Mouse (Mus musculus): ENCODE measurements around the gene Prkg1. TPM values are rescaled to one million over a fixed set of nuclear protein-coding genes. Genes with fewer than 3 reads are reported as not detected.

The Prkg1 gene
- polyA plus RNA-seq, 1 experiment = 1.4 TPM

DNA sequence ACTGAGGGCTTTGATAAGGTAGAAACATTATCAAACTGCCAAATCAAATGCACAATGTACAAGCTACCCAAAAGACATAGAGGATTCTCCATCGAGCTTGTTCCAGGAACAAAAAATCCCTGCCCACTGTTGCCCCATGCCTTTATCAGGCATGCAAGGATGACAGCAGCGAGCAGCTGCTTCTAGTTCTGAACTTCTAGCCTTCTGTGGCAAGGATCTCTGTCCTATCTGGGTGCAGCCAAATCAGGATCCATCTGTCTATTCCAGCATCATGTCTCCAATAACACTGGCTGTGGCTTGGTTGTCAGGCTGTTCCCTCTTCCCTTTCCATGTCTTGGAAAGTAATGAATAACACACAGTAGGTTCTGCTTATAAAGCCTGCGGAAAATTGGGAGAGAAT, 640.2 kb downstream of the Prkg1 start:
- Histone ChIP-seq H3K4me1 (ENCODE audit: control insufficient read depth, insufficient read depth, low read length) (no peaks in the 10 kb centered on the region), H3K4me3 (replicated peaks; ENCODE audit: control insufficient read depth, low read depth, low read length) (no peak overlapping the region), H3K27ac (ENCODE audit: control insufficient read depth, insufficient read depth, low read depth, low read length, poor library complexity) (no peak overlapping the region)
- 71% methylated on average over 3 of the region's 3 CpGs for WGBS
- TF ChIP-seq POLR2A (IDR thresholded peaks at IDR 0.05; ENCODE audit: borderline replicate concordance, control insufficient read depth, low read depth, low read length) (no peak), CTCF (IDR thresholded peaks at IDR 0.05; ENCODE audit: control insufficient read depth, insufficient read depth, low read length) (no peak)

DNA sequence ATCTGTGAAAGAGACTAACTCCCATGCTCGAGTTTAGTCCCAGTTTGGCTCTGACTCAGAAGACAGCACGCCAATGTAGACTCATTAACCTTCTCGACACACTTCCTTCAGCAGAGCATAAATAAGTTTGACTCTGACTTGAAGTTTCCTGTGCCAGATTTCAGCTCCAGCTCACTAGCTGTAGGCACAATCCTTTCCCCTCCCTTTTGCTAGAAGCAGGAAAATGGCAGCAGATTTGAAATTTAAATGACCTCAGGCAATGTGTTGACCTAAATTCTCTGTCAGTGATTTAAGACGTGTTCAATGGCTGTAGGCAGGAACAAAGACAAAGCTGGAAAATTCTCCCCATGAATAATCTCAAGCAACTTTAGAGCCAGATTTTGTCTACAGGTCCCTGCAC, 650.1 kb downstream of the Prkg1 start:
- 36% methylated on average over 4 of the region's 4 CpGs for WGBS
- Histone ChIP-seq H3K27ac (ENCODE audit: control insufficient read depth, insufficient read depth, low read depth, low read length, poor library complexity) (no peak overlapping the region), H3K4me1 (ENCODE audit: control insufficient read depth, insufficient read depth, low read length) (no peaks in the 10 kb centered on the region), H3K4me3 (replicated peaks; ENCODE audit: control insufficient read depth, low read depth, low read length) (no peak overlapping the region)
- TF ChIP-seq POLR2A (IDR thresholded peaks at IDR 0.05; ENCODE audit: borderline replicate concordance, control insufficient read depth, low read depth, low read length) (no peak), CTCF (IDR thresholded peaks at IDR 0.05; ENCODE audit: control insufficient read depth, insufficient read depth, low read length) (no peak)

DNA sequence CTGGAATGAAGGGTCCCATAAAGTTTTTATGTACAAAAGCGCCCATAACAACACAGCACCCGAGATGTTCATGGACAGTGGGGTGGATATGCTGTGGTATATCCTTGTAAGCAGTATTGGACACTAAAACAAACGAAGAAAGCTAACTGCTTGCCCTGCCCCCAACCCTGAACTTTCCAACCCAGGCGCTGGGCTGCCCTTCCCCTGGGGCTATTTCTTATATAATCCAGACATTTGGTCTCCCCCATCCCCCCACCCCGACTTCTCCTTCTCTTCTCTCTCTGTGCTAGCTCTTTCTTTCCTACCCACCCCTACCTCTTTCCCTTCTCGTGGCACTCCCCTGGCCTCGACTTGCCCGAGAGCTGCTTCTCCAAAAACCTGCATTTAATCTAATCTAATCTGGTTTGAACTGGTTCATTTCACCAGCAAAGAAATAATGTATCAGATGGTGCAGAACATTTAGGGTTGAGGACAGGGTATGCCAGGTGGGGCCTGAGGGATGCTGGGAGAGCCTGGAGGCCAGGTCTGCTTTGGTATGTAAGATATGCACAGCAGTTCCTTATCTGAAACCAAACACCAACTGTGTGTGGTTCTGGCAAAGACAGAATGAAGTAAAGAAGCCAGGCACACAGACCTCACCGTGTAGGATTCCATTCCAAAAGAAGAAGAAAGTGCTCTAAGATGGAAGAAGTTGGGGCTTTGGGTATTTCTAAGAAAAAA, 657.8 kb downstream of the Prkg1 start:
- no peak overlapping the region for H3K4me3 ChIP-seq (replicated peaks; ENCODE audit: control insufficient read depth, low read depth, low read length)
- H3K4me1 ChIP-seq (ENCODE audit: control insufficient read depth, insufficient read depth, low read length) = no peaks in the 10 kb centered on the region
- no peak for TF ChIP-seq CTCF (IDR thresholded peaks at IDR 0.05; ENCODE audit: control insufficient read depth, insufficient read depth, low read length)
- TF ChIP-seq POLR2A (IDR thresholded peaks at IDR 0.05; ENCODE audit: borderline replicate concordance, control insufficient read depth, low read depth, low read length) = no peak
- 55% methylated on average over 9 of the region's 9 CpGs for WGBS
- H3K27ac ChIP-seq (ENCODE audit: control insufficient read depth, insufficient read depth, low read depth, low read length, poor library complexity) = no peak overlapping the region

DNA sequence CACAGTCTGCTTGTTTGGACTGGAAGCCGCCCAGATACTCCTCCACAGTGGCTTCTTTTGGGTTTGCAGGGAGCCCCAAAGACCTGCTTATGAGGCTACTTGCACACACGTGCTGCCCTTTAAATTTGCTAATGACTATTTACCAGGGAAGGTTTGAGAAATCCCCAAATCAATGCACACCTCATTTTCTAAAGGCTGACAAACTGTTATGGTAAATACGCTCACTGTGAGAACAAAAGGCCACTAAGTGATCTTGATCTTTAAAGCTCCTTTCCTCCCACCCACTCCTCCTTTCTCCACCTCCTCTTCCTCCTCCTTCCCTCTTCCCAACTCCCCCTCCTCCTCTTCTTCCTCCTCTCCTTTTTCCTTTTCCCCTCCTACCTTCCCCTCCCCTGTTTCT, 658.8 kb downstream of the Prkg1 start:
- 76% methylated on average over 3 of the region's 3 CpGs for WGBS
- no peak for TF ChIP-seq CTCF (IDR thresholded peaks at IDR 0.05; ENCODE audit: control insufficient read depth, insufficient read depth, low read length)
- TF ChIP-seq POLR2A (IDR thresholded peaks at IDR 0.05; ENCODE audit: borderline replicate concordance, control insufficient read depth, low read depth, low read length) = no peak
- Histone ChIP-seq H3K27ac (ENCODE audit: control insufficient read depth, insufficient read depth, low read depth, low read length, poor library complexity) (no peak overlapping the region), H3K4me1 (ENCODE audit: control insufficient read depth, insufficient read depth, low read length) (no peaks in the 10 kb centered on the region), H3K4me3 (replicated peaks; ENCODE audit: control insufficient read depth, low read depth, low read length) (no peak overlapping the region)

DNA sequence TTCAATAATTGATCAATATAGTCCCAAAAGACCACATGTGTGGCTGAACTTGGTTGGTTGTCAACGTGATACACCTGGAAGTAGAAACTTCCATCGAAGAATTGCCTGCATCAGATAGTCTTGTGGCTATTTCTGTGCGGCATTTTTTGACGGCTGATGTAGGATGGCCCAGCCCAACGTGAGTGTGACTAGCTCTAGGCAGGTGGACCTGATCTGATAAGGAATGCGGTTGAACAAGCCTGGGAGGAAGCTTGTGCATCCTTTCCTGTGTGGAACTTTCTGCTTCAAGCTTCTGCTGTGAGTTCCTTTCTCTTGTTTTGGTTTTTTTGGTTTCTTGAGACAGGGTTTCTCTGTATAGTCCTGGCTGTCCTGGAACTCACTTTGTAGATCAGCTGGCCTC, 660.1 kb downstream of the Prkg1 start:
- no peak for TF ChIP-seq POLR2A (IDR thresholded peaks at IDR 0.05; ENCODE audit: borderline replicate concordance, control insufficient read depth, low read depth, low read length)
- no peak for TF ChIP-seq CTCF (IDR thresholded peaks at IDR 0.05; ENCODE audit: control insufficient read depth, insufficient read depth, low read length)
- 40% methylated on average over 6 of the region's 6 CpGs for WGBS
- Histone ChIP-seq H3K27ac (ENCODE audit: control insufficient read depth, insufficient read depth, low read depth, low read length, poor library complexity) (no peak overlapping the region), H3K4me1 (ENCODE audit: control insufficient read depth, insufficient read depth, low read length) (no peaks in the 10 kb centered on the region), H3K4me3 (replicated peaks; ENCODE audit: control insufficient read depth, low read depth, low read length) (no peak overlapping the region)

DNA sequence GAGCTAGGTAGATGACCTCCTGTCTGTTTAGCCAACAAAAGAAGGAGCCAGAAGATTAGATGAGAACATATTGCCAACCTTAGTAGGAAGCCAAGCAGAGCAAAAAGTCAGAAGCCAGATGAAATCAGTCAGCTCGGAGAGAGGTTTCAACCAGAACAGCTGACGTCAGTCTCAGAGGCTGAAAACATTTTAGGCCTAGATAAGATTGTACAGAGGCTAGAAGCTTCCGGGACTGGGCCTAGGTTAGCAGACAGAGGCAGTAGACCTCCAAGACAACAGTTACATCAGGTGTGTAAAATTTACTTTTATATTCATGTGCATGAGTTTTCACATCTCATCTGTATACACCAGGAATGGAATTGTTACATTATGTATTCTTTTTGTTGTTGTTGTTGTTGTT, 665.5 kb downstream of the Prkg1 start:
- H3K4me1 ChIP-seq (ENCODE audit: control insufficient read depth, insufficient read depth, low read length) = no peaks in the 10 kb centered on the region
- TF ChIP-seq POLR2A (IDR thresholded peaks at IDR 0.05; ENCODE audit: borderline replicate concordance, control insufficient read depth, low read depth, low read length) (no peak), CTCF (IDR thresholded peaks at IDR 0.05; ENCODE audit: control insufficient read depth, insufficient read depth, low read length) (no peak)
- no peak overlapping the region for H3K27ac ChIP-seq (ENCODE audit: control insufficient read depth, insufficient read depth, low read depth, low read length, poor library complexity)
- no peak overlapping the region for H3K4me3 ChIP-seq (replicated peaks; ENCODE audit: control insufficient read depth, low read depth, low read length)
- 75% methylated on average over 3 of the region's 3 CpGs for WGBS

DNA sequence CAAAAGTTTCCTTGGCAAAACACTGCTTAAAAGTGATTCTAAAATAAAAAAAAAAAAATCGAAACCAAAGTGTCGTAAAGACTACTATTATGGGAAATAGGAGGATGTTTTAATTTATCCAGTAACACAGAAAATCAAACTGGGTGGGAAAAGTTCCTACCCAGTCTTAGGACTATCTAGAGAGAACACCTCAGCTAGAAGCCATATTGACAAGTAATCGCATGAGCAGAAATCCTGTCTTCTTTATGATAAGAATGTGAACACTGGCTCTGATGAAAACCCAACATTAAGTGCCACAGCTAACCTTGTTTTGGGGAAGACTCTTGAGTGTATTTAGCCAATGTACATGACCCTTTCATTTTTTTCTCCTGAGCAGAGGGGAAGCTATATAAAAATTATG, 667.0 kb downstream of the Prkg1 start:
- H3K4me1 ChIP-seq (ENCODE audit: control insufficient read depth, insufficient read depth, low read length) = no peaks in the 10 kb centered on the region
- WGBS = 80% methylated on average over 3 of the region's 3 CpGs
- no peak overlapping the region for H3K27ac ChIP-seq (ENCODE audit: control insufficient read depth, insufficient read depth, low read depth, low read length, poor library complexity)
- no peak overlapping the region for H3K4me3 ChIP-seq (replicated peaks; ENCODE audit: control insufficient read depth, low read depth, low read length)
- TF ChIP-seq CTCF (IDR thresholded peaks at IDR 0.05; ENCODE audit: control insufficient read depth, insufficient read depth, low read length) (no peak), POLR2A (IDR thresholded peaks at IDR 0.05; ENCODE audit: borderline replicate concordance, control insufficient read depth, low read depth, low read length) (no peak)

DNA sequence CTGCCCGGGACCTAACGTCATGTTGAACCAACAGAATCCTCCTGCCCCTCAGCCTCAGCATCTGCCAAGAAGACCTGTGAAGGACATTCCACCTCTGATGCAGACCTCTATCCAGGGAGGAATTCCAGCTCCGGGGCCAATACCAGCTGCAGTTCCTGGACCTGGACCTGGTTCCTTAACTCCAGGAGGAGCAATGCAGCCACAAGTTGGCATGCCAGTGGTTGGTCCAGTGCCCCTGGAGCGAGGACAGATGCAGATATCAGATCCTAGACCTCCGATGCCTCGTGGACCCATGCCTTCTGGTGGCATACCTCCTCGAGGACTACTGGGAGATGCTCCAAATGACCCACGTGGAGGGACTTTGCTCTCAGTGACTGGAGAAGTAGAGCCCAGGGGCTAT, 681.1 kb downstream of the Prkg1 start:
- H3K27ac ChIP-seq (ENCODE audit: control insufficient read depth, insufficient read depth, low read depth, low read length, poor library complexity) = no peak overlapping the region
- peak overlapping the region; percentile 7 for H3K4me3 ChIP-seq (replicated peaks; ENCODE audit: control insufficient read depth, low read depth, low read length)
- TF ChIP-seq POLR2A (IDR thresholded peaks at IDR 0.05; ENCODE audit: borderline replicate concordance, control insufficient read depth, low read depth, low read length) (no peak), CTCF (IDR thresholded peaks at IDR 0.05; ENCODE audit: control insufficient read depth, insufficient read depth, low read length) (no peak)
- H3K4me1 ChIP-seq (ENCODE audit: control insufficient read depth, insufficient read depth, low read length) = peaks cover 5% of the 10 kb centered on the region
- 91% methylated on average over 8 of the region's 8 CpGs for WGBS

All from bone marrow, adult 2 months (tissue).